Mouse (Mus musculus) liver, embryonic 16.5 days (tissue): ENCODE measurements around the gene Camkmt. TPM values are rescaled to one million over a fixed set of nuclear protein-coding genes. Genes with fewer than 3 reads are reported as not detected.

Source experiments
- ATAC-seq: fragments of 200-750 bp; cut with Nextera tagmentation; 2 replicates; pipeline ENCODE4 v1.8.0; 2017; ENCODE audit warnings: low read depth, mild to moderate bottlenecking, moderate number of reproducible peaks, moderate library complexity
- H3K27ac ChIP-seq: fragments of 300-500 bp; sonication (generic); 2 replicates; pipeline ENCODE4 v1.5.1; 2014; ENCODE audit warnings: mild to moderate bottlenecking, low read length
- H3K27me3 ChIP-seq: fragments of 300-500 bp; sonication (generic); 2 replicates; pipeline ENCODE4 v1.6.1; 2014; ENCODE audit warnings: low read depth, low read length, mixed read lengths; ENCODE audit not compliant: control insufficient read depth, insufficient read depth
- H3K36me3 ChIP-seq: fragments of 300-500 bp; sonication (generic); 2 replicates; pipeline ENCODE4 v1.6.1; 2014; ENCODE audit warnings: mild to moderate bottlenecking; ENCODE audit not compliant: control insufficient read depth, insufficient read depth
- H3K4me1 ChIP-seq: fragments of 300-500 bp; sonication (generic); 2 replicates; pipeline ENCODE4 v1.6.1; 2014; ENCODE audit warnings: low read depth, low read length, mixed read lengths; ENCODE audit not compliant: control insufficient read depth
- H3K4me2 ChIP-seq: fragments of 300-500 bp; sonication (generic); 2 replicates; pipeline ENCODE4 v1.6.1; 2014; ENCODE audit warnings: low read depth, low read length, mixed read lengths
- H3K4me3 ChIP-seq: fragments of 300-500 bp; sonication (generic); 2 replicates; pipeline ENCODE4 v1.5.1; 2014; ENCODE audit warnings: low read depth, mild to moderate bottlenecking, low read length
- H3K9ac ChIP-seq: fragments of 300-500 bp; sonication (generic); 2 replicates; pipeline ENCODE4 v1.6.1; 2014; ENCODE audit warnings: low read depth, low read length
- H3K9me3 ChIP-seq: fragments of 300-500 bp; sonication (generic); replicated peaks from 2 replicates; pipeline ENCODE4 v1.6.1; 2016; ENCODE audit warnings: low read length; ENCODE audit not compliant: control insufficient read depth
- WGBS: fragments of 180-500 bp; shearing (Covaris S2); extraction: QIAGEN DNeasy Blood & Tissue Kit; methylation state at CpG from one replicate; pipeline ENCODE4 v1.1.7; 2014; ENCODE audit not compliant: insufficient replicate concordance; 5-methylcytosine and 5-hydroxymethylcytosine counted together
- polyA plus RNA-seq: library from polyadenylated mRNA; unstranded; fragments of >200 nt; fragmentation: Nextera tagmentation; extraction: Ambion mirVana; gene quantifications from 2 replicates; pipeline ENCODE4 v1.2.1, GENCODE M21; 2015

Gene Camkmt
- polyA plus RNA-seq, 1 experiment from 2014 or later, result 2.7 TPM

GRCm38 (mm10) chr17:85464466-85465411 is 374.4 kb downstream of the Camkmt start:
- no peak overlapping the region for H3K4me3 ChIP-seq
- H3K27me3 ChIP-seq, result peaks cover 57% of the 10 kb centered on the region

GRCm38 (mm10) chr17:85469776-85470175 is 379.4 kb downstream of the Camkmt start:
- H3K4me2 ChIP-seq, result no peak overlapping the region
- no peak overlapping the region for H3K4me3 ChIP-seq
- H3K9me3 ChIP-seq, result no peaks in the 10 kb centered on the region
- peaks cover 57% of the 10 kb centered on the region for H3K27me3 ChIP-seq
- H3K27ac ChIP-seq, result no peak overlapping the region
- H3K9ac ChIP-seq, result no peak overlapping the region
- no peak for ATAC-seq
- H3K36me3 ChIP-seq, result no peaks in the 10 kb centered on the region
- WGBS, result 42% methylated on average over 4 of the region's 4 CpGs
- H3K4me1 ChIP-seq, result no peaks in the 10 kb centered on the region

More at GRCm38 (mm10) chr17:85464466-85465411, 374.4 kb downstream of the Camkmt start:
- H3K4me2 ChIP-seq, result no peak overlapping the region
- H3K9me3 ChIP-seq, result no peaks in the 10 kb centered on the region
- no peak overlapping the region for H3K27ac ChIP-seq
- H3K4me1 ChIP-seq, result no peaks in the 10 kb centered on the region
- 4% methylated on average over 40 of the region's 40 CpGs for WGBS
- H3K36me3 ChIP-seq, result no peaks in the 10 kb centered on the region
- ATAC-seq, result no peak
- no peak overlapping the region for H3K9ac ChIP-seq

GRCm38 (mm10) chr17:85472687-85473202 is 382.4 kb downstream of the Camkmt start:
- Histone ChIP-seq H3K4me2 (no peak overlapping the region), H3K4me1 (no peaks in the 10 kb centered on the region), H3K9me3 (no peaks in the 10 kb centered on the region), H3K36me3 (no peaks in the 10 kb centered on the region), H3K4me3 (no peak overlapping the region), H3K27me3 (peaks cover 41% of the 10 kb centered on the region), H3K9ac (no peak overlapping the region), H3K27ac (no peak overlapping the region)
- no peak for ATAC-seq
- WGBS, result 6% methylated on average over 5 of the region's 5 CpGs

GRCm38 (mm10) chr17:85473217-85473616 is 382.9 kb downstream of the Camkmt start:
- peaks cover 41% of the 10 kb centered on the region for H3K27me3 ChIP-seq
- WGBS, result 4% methylated on average over 16 of the region's 16 CpGs

GRCm38 (mm10) chr17:85473881-85474280 is 383.5 kb downstream of the Camkmt start:
- Histone ChIP-seq H3K27ac (no peak overlapping the region), H3K4me2 (no peak overlapping the region), H3K4me1 (no peaks in the 10 kb centered on the region), H3K9ac (no peak overlapping the region), H3K4me3 (no peak overlapping the region), H3K27me3 (peaks cover 45% of the 10 kb centered on the region), H3K36me3 (no peaks in the 10 kb centered on the region), H3K9me3 (no peaks in the 10 kb centered on the region)
- 2% methylated on average over 8 of the region's 8 CpGs for WGBS
- ATAC-seq, result no peak

More at GRCm38 (mm10) chr17:85473217-85473616, 382.9 kb downstream of the Camkmt start:
- H3K4me1 ChIP-seq, result no peaks in the 10 kb centered on the region
- H3K4me3 ChIP-seq, result no peak overlapping the region
- H3K4me2 ChIP-seq, result no peak overlapping the region
- H3K9me3 ChIP-seq, result no peaks in the 10 kb centered on the region
- no peak overlapping the region for H3K9ac ChIP-seq
- no peak for ATAC-seq
- H3K36me3 ChIP-seq, result no peaks in the 10 kb centered on the region
- no peak overlapping the region for H3K27ac ChIP-seq

GRCm38 (mm10) chr17:85481241-85481640 is 390.9 kb downstream of the Camkmt start:
- Histone ChIP-seq H3K9me3 (no peaks in the 10 kb centered on the region), H3K4me2 (no peak overlapping the region), H3K27ac (no peak overlapping the region), H3K4me1 (no peaks in the 10 kb centered on the region), H3K4me3 (no peak overlapping the region), H3K27me3 (peaks cover 27% of the 10 kb centered on the region), H3K36me3 (no peaks in the 10 kb centered on the region), H3K9ac (no peak overlapping the region)
- ATAC-seq, result no peak
- WGBS, result 79% methylated on average over 8 of the region's 8 CpGs

GRCm38 (mm10) chr17:85483086-85483485 is 392.7 kb downstream of the Camkmt start:
- no peak for ATAC-seq
- H3K36me3 ChIP-seq, result no peaks in the 10 kb centered on the region
- H3K9me3 ChIP-seq, result no peaks in the 10 kb centered on the region
- H3K9ac ChIP-seq, result no peak overlapping the region
- H3K4me1 ChIP-seq, result no peaks in the 10 kb centered on the region
- no peak overlapping the region for H3K4me2 ChIP-seq
- WGBS, result 65% methylated on average over 5 of the region's 5 CpGs
- no peak overlapping the region for H3K27ac ChIP-seq
- no peak overlapping the region for H3K4me3 ChIP-seq
- H3K27me3 ChIP-seq, result peaks cover 45% of the 10 kb centered on the region

GRCm38 (mm10) chr17:85484015-85484414 is 393.7 kb downstream of the Camkmt start:
- no peak for ATAC-seq
- WGBS, result 38% methylated on average over 8 of the region's 8 CpGs
- H3K9me3 ChIP-seq, result no peaks in the 10 kb centered on the region

GRCm38 (mm10) chr17:85484526-85484925 is 394.2 kb downstream of the Camkmt start:
- 22% methylated on average over 5 of the region's 5 CpGs for WGBS
- Histone ChIP-seq H3K27ac (no peak overlapping the region), H3K4me3 (no peak overlapping the region), H3K27me3 (peaks cover 54% of the 10 kb centered on the region), H3K9me3 (no peaks in the 10 kb centered on the region), H3K9ac (no peak overlapping the region), H3K4me2 (no peak overlapping the region), H3K4me1 (no peaks in the 10 kb centered on the region), H3K36me3 (no peaks in the 10 kb centered on the region)
- ATAC-seq, result no peak

More at GRCm38 (mm10) chr17:85484015-85484414, 393.7 kb downstream of the Camkmt start:
- no peaks in the 10 kb centered on the region for H3K4me1 ChIP-seq
- H3K27ac ChIP-seq, result no peak overlapping the region
- peaks cover 49% of the 10 kb centered on the region for H3K27me3 ChIP-seq
- no peak overlapping the region for H3K4me3 ChIP-seq
- H3K36me3 ChIP-seq, result no peaks in the 10 kb centered on the region
- H3K4me2 ChIP-seq, result no peak overlapping the region
- H3K9ac ChIP-seq, result no peak overlapping the region
